Mouse (Mus musculus): ENCODE measurements around the gene Nek6. TPM values are rescaled to one million over a fixed set of nuclear protein-coding genes. Genes with fewer than 3 reads are reported as not detected.

Gene Nek6
- polyA plus RNA-seq, 1 experiment = 173 TPM

DNA sequence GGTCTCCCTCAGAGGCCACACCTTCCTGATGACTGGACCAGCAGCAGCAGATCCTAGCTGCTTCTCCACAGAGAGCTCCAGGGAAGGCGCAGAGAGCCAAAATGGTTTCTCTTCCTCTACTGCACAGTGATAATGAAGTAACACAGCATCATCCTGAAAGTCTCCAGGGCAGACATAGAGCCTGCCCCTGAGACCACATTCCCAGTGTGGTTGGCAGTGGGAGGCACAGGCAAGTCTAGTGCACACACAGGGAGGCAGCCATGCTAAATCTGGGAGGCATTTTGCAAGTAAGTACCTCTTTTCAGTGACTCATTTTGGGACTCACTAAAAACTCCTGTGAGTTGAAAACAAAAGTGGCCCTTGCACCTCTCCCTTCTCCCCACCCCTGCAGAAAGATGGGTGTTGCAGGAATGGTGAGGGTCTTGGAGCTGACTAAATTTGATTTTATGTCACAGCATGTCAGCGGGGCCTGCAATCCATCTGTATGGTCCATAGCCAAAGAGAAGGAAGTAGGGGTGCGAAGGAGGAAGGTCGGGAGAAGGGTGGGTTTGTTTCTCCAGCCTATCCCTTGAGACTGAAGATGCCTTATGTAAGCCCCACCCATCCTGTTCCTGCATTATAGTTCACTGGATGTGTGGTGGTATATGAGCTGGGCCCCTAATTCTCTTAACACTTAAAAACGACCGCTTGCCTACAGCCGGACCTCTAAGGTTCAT, 2.3 kb upstream of the Nek6 start:
- Histone ChIP-seq H3K4me3 (ENCODE audit: low read depth, low read length) (no peak overlapping the region), H3K36me3 (ENCODE audit: control insufficient read depth, insufficient read depth, low read length) (no peaks in the 10 kb centered on the region), H3K27me3 (ENCODE audit: control insufficient read depth, insufficient read depth, low read length) (no peaks in the 10 kb centered on the region), H3K4me1 (ENCODE audit: control insufficient read depth, insufficient read depth, insufficient read length, low read length) (peaks cover 12% of the 10 kb centered on the region; the same call in 1 of the 2 replicates), H3K27ac (ENCODE audit: insufficient read depth, low read depth, low read length) (no peak overlapping the region)
- 90% methylated on average over 7 of the region's 7 CpGs for WGBS
- TF ChIP-seq POLR2A (IDR thresholded peaks at IDR 0.05; ENCODE audit: low read depth, low read length) = no peak
- no peak for TF ChIP-seq CTCF (IDR thresholded peaks at IDR 0.05; ENCODE audit: extremely low read depth, insufficient read length, insufficient replicate concordance, low read depth, low read length)

DNA sequence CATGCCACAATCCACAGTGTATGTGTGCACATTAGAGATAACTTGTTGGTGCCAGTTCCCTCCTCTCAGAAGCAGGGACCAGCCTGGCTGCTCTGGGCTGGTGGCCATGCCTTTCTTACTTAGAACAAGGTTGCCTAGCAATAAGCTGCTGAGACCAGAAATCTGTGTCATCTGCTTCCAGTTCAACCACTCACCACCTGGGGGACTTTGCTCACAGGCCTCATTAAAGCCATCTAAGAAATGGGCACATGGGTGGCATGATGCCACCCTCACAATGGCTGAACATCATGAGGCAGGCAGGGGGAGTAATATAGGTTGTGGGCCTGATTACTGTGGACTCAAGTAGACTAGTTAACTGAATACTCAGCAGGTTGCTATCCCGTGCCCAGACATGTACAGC, 1.3 kb upstream of the Nek6 start:
- Histone ChIP-seq H3K27me3 (ENCODE audit: control insufficient read depth, insufficient read depth, low read length) (no peaks in the 10 kb centered on the region), H3K4me3 (ENCODE audit: low read depth, low read length) (no peak overlapping the region), H3K36me3 (ENCODE audit: control insufficient read depth, insufficient read depth, low read length) (no peaks in the 10 kb centered on the region), H3K4me1 (ENCODE audit: control insufficient read depth, insufficient read depth, insufficient read length, low read length) (peaks cover 10% of the 10 kb centered on the region; the same call in 1 of the 2 replicates), H3K27ac (ENCODE audit: insufficient read depth, low read depth, low read length) (no peak overlapping the region)
- 81% methylated on average over 1 of the region's 1 CpGs for WGBS
- no peak for TF ChIP-seq CTCF (IDR thresholded peaks at IDR 0.05; ENCODE audit: extremely low read depth, insufficient read length, insufficient replicate concordance, low read depth, low read length)
- no peak for TF ChIP-seq POLR2A (IDR thresholded peaks at IDR 0.05; ENCODE audit: low read depth, low read length)

DNA sequence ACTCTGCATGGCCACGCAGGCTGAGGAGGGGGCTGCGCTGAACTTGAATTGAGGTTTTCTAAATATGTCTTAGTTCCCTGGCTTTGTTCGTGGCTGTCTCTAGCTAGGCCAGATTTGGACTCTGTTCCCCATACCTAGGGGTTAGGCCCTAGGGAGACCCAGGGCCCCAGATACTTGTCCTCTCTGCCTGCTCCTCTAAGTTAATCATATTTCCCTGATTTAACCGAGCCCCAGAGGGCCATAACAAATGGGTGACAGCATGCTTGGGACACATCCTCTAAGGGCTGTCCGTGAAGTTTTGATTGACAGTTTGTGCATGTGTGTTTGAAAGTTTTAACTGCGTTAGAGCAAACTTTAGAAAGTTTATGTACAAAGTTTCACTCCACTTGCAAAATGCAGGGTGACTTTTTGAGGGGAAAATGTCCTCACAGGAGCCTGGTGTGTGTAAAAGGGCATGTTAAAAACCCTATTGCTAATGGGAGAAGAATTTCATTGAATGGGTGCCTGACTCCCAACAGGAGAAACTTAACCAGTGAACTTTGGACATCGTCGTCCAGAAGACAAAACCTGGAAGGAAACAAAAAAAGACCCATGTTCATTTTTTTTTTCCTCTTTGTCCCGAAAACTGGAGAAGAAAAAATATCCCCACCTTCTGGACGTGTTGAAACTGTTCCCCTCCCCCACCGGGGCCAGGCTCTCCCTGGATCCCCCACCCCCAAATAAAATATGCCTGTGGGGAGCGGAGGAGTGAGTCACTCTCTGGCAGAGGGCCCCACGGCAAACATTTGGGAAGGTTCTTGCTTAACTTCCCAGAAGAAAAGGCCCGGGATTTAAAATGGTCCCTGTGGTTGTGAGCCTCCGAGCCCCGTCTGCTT, 1.1 kb downstream of the Nek6 start:
- Histone ChIP-seq H3K27me3 (ENCODE audit: control insufficient read depth, insufficient read depth, low read length) (no peaks in the 10 kb centered on the region), H3K4me1 (ENCODE audit: control insufficient read depth, insufficient read depth, insufficient read length, low read length) (peaks cover 25% of the 10 kb centered on the region; the same call in 1 of the 2 replicates), H3K4me3 (ENCODE audit: low read depth, low read length) (peak overlapping the region; percentile 73), H3K36me3 (ENCODE audit: control insufficient read depth, insufficient read depth, low read length) (0 out of 2 replicates have a peak, but pooled peaks cover 5% of the 10 kb centered on the region), H3K27ac (ENCODE audit: insufficient read depth, low read depth, low read length) (peak overlapping the region; percentile 86)
- 9% methylated on average over 16 of the region's 16 CpGs for WGBS
- TF ChIP-seq POLR2A (IDR thresholded peaks at IDR 0.05; ENCODE audit: low read depth, low read length) = no peak; the same call in 1 of the 2 replicates
- no peak for TF ChIP-seq CTCF (IDR thresholded peaks at IDR 0.05; ENCODE audit: extremely low read depth, insufficient read length, insufficient replicate concordance, low read depth, low read length)

DNA sequence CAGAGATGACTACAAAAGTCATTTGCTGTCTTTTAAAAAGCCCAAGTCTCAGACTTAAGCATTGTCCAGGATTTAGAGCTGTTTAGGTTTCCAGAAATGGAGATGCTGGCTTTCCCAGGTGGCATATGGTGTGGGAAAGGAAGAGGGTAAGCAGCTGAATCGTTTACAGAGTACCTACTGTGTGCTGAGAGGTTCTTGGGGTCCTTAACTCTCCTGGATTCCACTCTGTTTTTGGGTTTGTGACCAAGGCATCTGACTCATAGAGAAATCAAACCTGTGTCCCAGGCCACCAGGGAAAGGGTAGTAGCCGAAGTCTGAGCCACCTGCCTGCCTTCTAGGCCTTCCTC, 1.7 kb downstream of the Nek6 start:
- Histone ChIP-seq H3K27me3 (ENCODE audit: control insufficient read depth, insufficient read depth, low read length) (no peaks in the 10 kb centered on the region), H3K4me3 (ENCODE audit: low read depth, low read length) (peak overlapping the region; percentile 37), H3K27ac (ENCODE audit: insufficient read depth, low read depth, low read length) (peak overlapping the region; percentile 86), H3K4me1 (ENCODE audit: control insufficient read depth, insufficient read depth, insufficient read length, low read length) (peaks cover 25% of the 10 kb centered on the region; the same call in 1 of the 2 replicates), H3K36me3 (ENCODE audit: control insufficient read depth, insufficient read depth, low read length) (0 out of 2 replicates have a peak, but pooled peaks cover 5% of the 10 kb centered on the region)
- TF ChIP-seq POLR2A (IDR thresholded peaks at IDR 0.05; ENCODE audit: low read depth, low read length) (no peak), CTCF (IDR thresholded peaks at IDR 0.05; ENCODE audit: extremely low read depth, insufficient read length, insufficient replicate concordance, low read depth, low read length) (no peak)
- WGBS = 29% methylated on average over 2 of the region's 2 CpGs

DNA sequence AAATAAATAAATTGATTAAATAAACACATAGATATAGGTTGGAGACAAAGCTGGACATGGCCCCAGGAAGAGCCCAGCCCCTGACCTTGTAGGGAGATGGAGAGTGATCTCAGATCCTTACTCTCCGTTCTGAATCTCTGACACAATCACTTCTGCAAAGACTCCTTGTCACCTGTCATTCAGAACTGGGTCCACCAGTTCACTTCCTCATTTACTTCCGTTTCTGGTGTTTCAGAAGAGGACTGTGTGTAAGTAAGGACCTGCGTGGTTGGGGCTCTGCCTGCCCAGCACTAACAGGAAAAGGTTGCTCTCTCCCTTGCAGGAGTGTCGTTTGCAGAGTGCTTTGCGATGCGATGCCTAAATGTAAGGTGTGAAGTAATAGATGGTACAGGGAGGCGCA, 3.0 kb downstream of the Nek6 start:
- Histone ChIP-seq H3K36me3 (ENCODE audit: control insufficient read depth, insufficient read depth, low read length) (0 out of 2 replicates have a peak, but pooled peaks cover 5% of the 10 kb centered on the region), H3K4me1 (ENCODE audit: control insufficient read depth, insufficient read depth, insufficient read length, low read length) (peaks cover 33% of the 10 kb centered on the region; the same call in 1 of the 2 replicates), H3K27ac (ENCODE audit: insufficient read depth, low read depth, low read length) (peak overlapping the region; percentile 86), H3K4me3 (ENCODE audit: low read depth, low read length) (peak overlapping the region; percentile 38), H3K27me3 (ENCODE audit: control insufficient read depth, insufficient read depth, low read length) (no peaks in the 10 kb centered on the region)
- WGBS = 30% methylated on average over 7 of the region's 7 CpGs
- TF ChIP-seq CTCF (IDR thresholded peaks at IDR 0.05; ENCODE audit: extremely low read depth, insufficient read length, insufficient replicate concordance, low read depth, low read length) (no peak), POLR2A (IDR thresholded peaks at IDR 0.05; ENCODE audit: low read depth, low read length) (no peak)

DNA sequence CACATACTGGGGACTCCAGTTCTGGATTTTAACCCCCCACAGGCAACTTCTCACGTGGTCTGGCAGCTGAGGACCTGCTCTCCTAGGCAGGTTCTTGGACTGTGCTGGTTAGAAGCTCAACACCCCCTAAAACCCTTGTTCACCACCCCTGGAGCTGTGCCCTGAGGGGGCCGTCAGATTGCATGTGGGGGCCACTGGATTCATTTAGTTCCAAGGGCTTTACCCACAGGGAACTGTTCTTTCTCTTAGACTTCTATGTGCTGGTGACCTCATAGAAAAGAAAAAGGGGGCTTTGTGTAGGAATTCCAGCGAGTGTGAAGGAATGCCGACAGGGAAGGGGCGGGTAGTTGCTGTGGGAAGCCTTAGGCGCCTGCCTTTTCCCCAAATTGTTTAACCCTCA, 4.0 kb downstream of the Nek6 start:
- Histone ChIP-seq H3K4me3 (ENCODE audit: low read depth, low read length) (peak overlapping the region; percentile 35), H3K4me1 (ENCODE audit: control insufficient read depth, insufficient read depth, insufficient read length, low read length) (peaks cover 39% of the 10 kb centered on the region; the same call in 1 of the 2 replicates), H3K27ac (ENCODE audit: insufficient read depth, low read depth, low read length) (peak overlapping the region; percentile 86), H3K27me3 (ENCODE audit: control insufficient read depth, insufficient read depth, low read length) (no peaks in the 10 kb centered on the region), H3K36me3 (ENCODE audit: control insufficient read depth, insufficient read depth, low read length) (0 out of 2 replicates have a peak, but pooled peaks cover 5% of the 10 kb centered on the region)
- TF ChIP-seq POLR2A (IDR thresholded peaks at IDR 0.05; ENCODE audit: low read depth, low read length) (no peak), CTCF (IDR thresholded peaks at IDR 0.05; ENCODE audit: extremely low read depth, insufficient read length, insufficient replicate concordance, low read depth, low read length) (no peak)
- 78% methylated on average over 6 of the region's 6 CpGs for WGBS

DNA sequence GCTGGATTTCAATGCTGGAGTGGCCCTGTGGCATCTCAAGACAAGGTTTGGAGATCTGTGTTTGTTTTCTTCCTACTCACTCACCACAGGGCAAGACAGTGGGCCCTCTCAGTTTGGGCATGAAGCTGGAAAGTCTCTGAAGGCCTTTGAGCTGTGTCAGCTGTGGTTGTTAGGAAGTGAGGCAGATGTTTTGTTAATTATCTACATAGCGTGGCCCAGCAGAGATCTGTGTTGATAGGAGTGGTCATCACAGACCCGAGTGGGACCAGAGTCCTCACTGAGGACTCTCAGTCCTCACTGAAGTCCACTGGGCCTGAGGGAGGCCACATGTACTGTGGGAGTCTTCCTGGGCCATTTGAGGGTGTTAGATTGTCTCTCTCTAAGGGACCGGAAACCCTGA, 5.0 kb downstream of the Nek6 start:
- peak overlapping the region; percentile 52 for H3K27ac ChIP-seq (ENCODE audit: insufficient read depth, low read depth, low read length)
- H3K36me3 ChIP-seq (ENCODE audit: control insufficient read depth, insufficient read depth, low read length) = 0 out of 2 replicates have a peak, but pooled peaks cover 5% of the 10 kb centered on the region
- H3K27me3 ChIP-seq (ENCODE audit: control insufficient read depth, insufficient read depth, low read length) = no peaks in the 10 kb centered on the region
- TF ChIP-seq POLR2A (IDR thresholded peaks at IDR 0.05; ENCODE audit: low read depth, low read length) (no peak), CTCF (IDR thresholded peaks at IDR 0.05; ENCODE audit: extremely low read depth, insufficient read length, insufficient replicate concordance, low read depth, low read length) (no peak)
- 36% methylated on average over 3 of the region's 3 CpGs for WGBS
- H3K4me1 ChIP-seq (ENCODE audit: control insufficient read depth, insufficient read depth, insufficient read length, low read length) = peaks cover 40% of the 10 kb centered on the region; the same call in 1 of the 2 replicates
- no peak overlapping the region for H3K4me3 ChIP-seq (ENCODE audit: low read depth, low read length)
